Mouse (Mus musculus): Measurements from ENCODE around the gene Srrm4. TPM values are rescaled to one million over a fixed set of nuclear protein-coding genes. Genes with fewer than 3 reads are reported as not detected.

Gene Srrm4
- polyA plus RNA-seq, 1 experiment from 2014 or later: 22.4 TPM

Other genes starting within 250 kb of the Srrm4 start
- 7.4 and 9.0 TPM in 2 replicates for gene Hspb8, start 169.0 kb downstream of the Srrm4 start, polyA plus RNA-seq (2016; fragmentation: Nextera tagmentation; extraction: Ambion mirVana)